Mouse (Mus musculus) small intestine, adult 2 months (tissue): Measurements from ENCODE around the gene Acot6.

Source experiments
- CTCF ChIP-seq: fragments of 200-500 bp; IDR thresholded peaks from 2 replicates; pipeline ENCODE4 v1.5.1; 2012; ENCODE audit warnings: low read depth, mild to moderate bottlenecking, control low read depth, inconsistent platforms, low read length, moderate library complexity, mixed read lengths; ENCODE audit not compliant: insufficient replicate concordance, insufficient read length; ENCODE audit errors: extremely low read depth
- POLR2A ChIP-seq: fragments of 200-500 bp; IDR thresholded peaks from 2 replicates; pipeline ENCODE4 v1.6.1; 2012; ENCODE audit warnings: low read depth, mild to moderate bottlenecking, control low read depth, inconsistent platforms, low read length, moderate library complexity

GRCm38 (mm10) chr12:84153414-84153813 lies 53.0 kb downstream of the Acot6 start:
- TF ChIP-seq POLR2A: no peak
- no peak for TF ChIP-seq CTCF
